Mouse (Mus musculus) liver, embryonic 12.5 days (tissue): Measurements from ENCODE around the gene Acp2. TPM values are rescaled to one million over a fixed set of nuclear protein-coding genes. Genes with fewer than 3 reads are reported as not detected.
A peak's percentile ranks its signal among the peaks of the same experiment; 100 is the strongest.
"Not testable (repeated sequence)": the region's sequence is repeated elsewhere in the genome, so short reads cannot be mapped to it uniquely, and the experiment has no call there.

Source experiments
- ATAC-seq: fragments of 200-750 bp; cut with Nextera tagmentation; 2 replicates; pipeline ENCODE4 v1.8.0; 2017; ENCODE audit warnings: moderate number of reproducible peaks, mild to moderate bottlenecking, moderate library complexity
- H3K27ac ChIP-seq: fragments of 300-500 bp; sonication (generic); 2 replicates; pipeline ENCODE4 v1.5.1; 2016; ENCODE audit warnings: mild to moderate bottlenecking
- H3K27me3 ChIP-seq: fragments of 300-500 bp; sonication (generic); replicated peaks from 2 replicates; pipeline ENCODE4 v1.6.1; 2016; ENCODE audit warnings: mild to moderate bottlenecking, moderate library complexity
- H3K36me3 ChIP-seq: fragments of 300-500 bp; sonication (generic); 2 replicates; pipeline ENCODE4 v1.6.1; 2016; ENCODE audit warnings: mild to moderate bottlenecking, moderate library complexity
- H3K4me1 ChIP-seq: fragments of 300-500 bp; sonication (generic); 2 replicates; pipeline ENCODE4 v1.6.1; 2016
- H3K4me2 ChIP-seq: fragments of 300-500 bp; sonication (generic); 2 replicates; pipeline ENCODE4 v1.6.1; 2016; ENCODE audit warnings: mild to moderate bottlenecking, moderate library complexity
- H3K4me3 ChIP-seq: fragments of 300-500 bp; sonication (generic); 2 replicates; pipeline ENCODE4 v1.5.1; 2016; ENCODE audit warnings: mild to moderate bottlenecking, moderate library complexity
- H3K9ac ChIP-seq: fragments of 300-500 bp; sonication (generic); 2 replicates; pipeline ENCODE4 v1.6.1; 2016; ENCODE audit warnings: mild to moderate bottlenecking, moderate library complexity
- H3K9me3 ChIP-seq: fragments of 300-500 bp; sonication (generic); replicated peaks from 2 replicates; pipeline ENCODE4 v1.6.1; 2016; ENCODE audit warnings: mild to moderate bottlenecking, moderate library complexity
- WGBS: fragments of 180-500 bp; shearing (Covaris S2); methylation state at CpG from one replicate; pipeline ENCODE4 v1.1.7; 2016; ENCODE audit not compliant: insufficient replicate concordance; 5-methylcytosine and 5-hydroxymethylcytosine counted together
- polyA plus RNA-seq: library from polyadenylated mRNA; unstranded; fragments of >200 nt; fragmentation: Nextera tagmentation; extraction: Ambion mirVana; gene quantifications from 2 replicates; pipeline ENCODE4 v1.2.1, GENCODE M21; 2016

Acp2 gene
- polyA plus RNA-seq, 1 experiment from 2014 or later = 9.6 TPM

DNA sequence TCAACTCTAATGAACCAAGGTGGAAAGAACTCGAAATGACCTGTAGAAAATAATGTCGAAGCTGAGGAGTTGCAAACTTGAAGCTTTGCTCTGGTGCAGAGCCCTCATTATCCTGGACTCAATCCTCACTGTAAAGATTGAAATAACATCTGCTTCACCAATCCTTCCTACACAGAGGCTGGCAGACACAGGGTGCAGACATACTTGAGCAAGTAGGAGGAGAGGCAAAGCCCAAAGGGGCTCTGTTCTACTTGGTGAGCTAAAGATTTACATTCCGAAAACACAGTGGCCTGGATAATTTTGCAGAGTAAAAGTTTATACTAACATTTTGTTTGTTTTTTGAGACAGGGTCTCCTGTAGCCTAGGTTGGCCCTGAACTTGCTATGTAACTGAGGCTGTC lies 3.8 kb upstream of the Acp2 start:
- Histone ChIP-seq H3K4me1 (peaks cover 37% of the 10 kb centered on the region), H3K9me3 (no peaks in the 10 kb centered on the region), H3K27ac (no peak overlapping the region), H3K27me3 (peaks cover 9% of the 10 kb centered on the region), H3K9ac (no peak overlapping the region), H3K4me2 (no peak overlapping the region), H3K36me3 (no peaks in the 10 kb centered on the region), H3K4me3 (no peak overlapping the region)
- ATAC-seq = no peak
- 76% methylated on average over 3 of the region's 3 CpGs for WGBS

DNA sequence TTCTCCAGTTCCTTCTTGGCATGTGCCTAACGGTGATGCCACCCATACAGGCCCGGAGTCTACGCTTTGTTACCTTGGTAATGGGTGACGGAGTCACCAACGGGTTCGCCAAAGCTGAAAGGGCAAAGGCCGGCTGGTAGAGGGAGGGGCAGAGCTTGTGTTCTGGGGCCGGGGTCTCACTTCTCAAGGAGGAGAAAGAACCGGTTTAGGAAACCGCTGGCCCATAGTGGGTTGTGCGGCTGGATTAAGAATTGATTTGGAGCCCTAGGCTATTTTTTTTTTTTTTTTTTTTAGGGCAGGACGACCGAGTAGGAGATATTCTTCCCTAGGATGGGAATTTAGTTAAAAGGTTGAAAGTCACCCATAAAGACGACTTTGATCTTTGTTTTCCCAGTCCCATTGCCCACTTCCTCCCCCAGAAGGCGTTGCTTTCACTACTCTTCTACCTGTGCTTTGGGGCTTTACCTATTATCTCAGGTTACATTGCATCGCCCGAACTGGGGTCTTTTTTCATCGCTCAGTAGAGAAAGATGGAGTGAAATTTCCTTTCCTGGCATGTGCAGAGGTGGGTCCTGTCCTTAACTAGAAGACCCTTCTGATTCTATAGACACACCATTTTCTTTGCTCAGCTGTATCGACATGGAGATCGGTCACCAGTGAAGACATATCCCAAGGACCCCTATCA lies 429 bp downstream of the Acp2 start:
- no peak; the same call in 1 of the 2 replicates for ATAC-seq
- WGBS = 12% methylated on average over 20 of the region's 20 CpGs

DNA sequence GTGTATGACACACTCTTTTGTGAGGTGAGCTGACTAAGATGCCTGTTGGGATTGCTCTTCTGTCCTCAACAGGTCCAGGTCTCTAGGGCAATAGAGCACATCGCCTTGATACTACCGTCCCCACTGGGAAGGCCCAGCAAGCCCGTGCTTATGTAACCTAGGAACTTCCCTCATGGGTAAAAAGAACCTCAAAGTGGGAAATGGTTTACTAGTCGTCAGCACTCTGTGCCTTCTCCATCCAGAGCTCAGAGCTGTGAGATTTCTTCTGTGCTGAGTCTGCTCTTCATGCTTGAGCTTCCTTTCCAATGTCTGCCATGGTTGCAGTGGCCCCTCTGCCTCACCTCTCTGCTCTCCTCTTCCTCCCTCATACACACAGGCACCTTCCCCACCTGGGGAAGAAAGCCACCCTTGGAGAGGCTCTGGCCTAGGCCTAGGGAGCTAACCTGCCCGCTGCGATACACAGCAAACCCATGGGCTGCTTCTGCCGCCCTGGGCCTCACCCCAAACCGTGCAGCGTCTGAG lies 3.6 kb downstream of the Acp2 start:
- Histone ChIP-seq H3K9ac (no peak overlapping the region), H3K4me1 (peaks cover 21% of the 10 kb centered on the region), H3K9me3 (no peaks in the 10 kb centered on the region), H3K36me3 (peaks cover 61% of the 10 kb centered on the region), H3K27me3 (no peaks in the 10 kb centered on the region), H3K4me3 (no peak overlapping the region), H3K4me2 (no peak overlapping the region), H3K27ac (no peak overlapping the region)
- WGBS = 68% methylated on average over 9 of the region's 9 CpGs
- ATAC-seq = no peak

More for the DNA sequence above, 429 bp downstream of the Acp2 start:
- Histone ChIP-seq H3K9me3 (no peaks in the 10 kb centered on the region), H3K4me1 (peaks cover 22% of the 10 kb centered on the region), H3K27me3 (no peaks in the 10 kb centered on the region), H3K36me3 (peaks cover 32% of the 10 kb centered on the region), H3K4me2 (peak overlapping the region; percentile 79), H3K27ac (peak overlapping the region; percentile 86), H3K9ac (peak overlapping the region; percentile 83), H3K4me3 (peak overlapping the region; percentile 81)

DNA sequence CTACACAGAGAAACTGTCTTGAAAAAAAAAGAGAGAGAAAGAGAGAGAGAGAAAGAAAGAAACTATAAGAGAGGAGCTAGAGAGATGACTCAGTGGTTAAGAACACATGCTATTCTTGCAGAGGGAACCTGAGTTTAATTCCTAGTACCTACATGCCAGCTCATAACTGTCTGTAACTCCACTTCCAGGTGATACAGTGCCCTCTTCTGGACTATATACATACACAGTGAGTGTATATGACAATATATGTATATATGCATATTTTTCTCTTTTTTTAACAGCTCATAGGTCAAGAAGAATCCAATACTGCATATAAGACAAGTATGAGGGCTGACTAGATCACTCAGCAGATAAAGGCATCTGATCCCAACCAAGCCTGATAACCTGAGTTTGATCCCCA lies 10.6 kb downstream of the Acp2 start:
- Histone ChIP-seq H3K4me3 (no peak overlapping the region), H3K9ac (no peak overlapping the region), H3K27me3 (no peaks in the 10 kb centered on the region), H3K27ac (no peak overlapping the region), H3K9me3 (no peaks in the 10 kb centered on the region), H3K4me1 (no peaks in the 10 kb centered on the region), H3K36me3 (peaks cover 63% of the 10 kb centered on the region), H3K4me2 (no peak overlapping the region)
- ATAC-seq = no peak

DNA sequence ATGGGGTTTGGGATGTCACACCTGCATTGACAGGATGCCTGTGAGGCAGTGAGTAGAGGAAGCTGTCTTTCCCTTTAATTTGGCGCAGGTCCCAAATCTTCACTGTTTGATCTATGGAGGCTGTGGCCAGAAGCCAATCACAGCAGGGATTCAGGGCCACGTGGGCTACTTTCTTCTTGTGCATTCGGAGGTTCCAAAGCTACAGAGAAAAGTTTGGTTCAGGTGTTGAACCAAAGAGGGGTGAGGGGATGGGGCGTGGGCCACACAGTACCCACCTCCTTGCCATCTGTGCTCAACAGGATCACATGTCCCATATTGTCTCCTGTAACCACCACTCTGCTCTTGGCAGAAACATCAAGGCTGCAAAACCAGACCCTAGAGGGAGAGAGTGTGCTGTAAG lies 14.3 kb downstream of the Acp2 start:
- Histone ChIP-seq H3K4me3 (no peak overlapping the region), H3K9ac (no peak overlapping the region), H3K9me3 (no peaks in the 10 kb centered on the region), H3K4me1 (no peaks in the 10 kb centered on the region), H3K36me3 (peaks cover 28% of the 10 kb centered on the region), H3K4me2 (no peak overlapping the region), H3K27ac (no peak overlapping the region), H3K27me3 (no peaks in the 10 kb centered on the region)
- WGBS = 59% methylated on average over 4 of the region's 4 CpGs
- ATAC-seq = no peak

DNA sequence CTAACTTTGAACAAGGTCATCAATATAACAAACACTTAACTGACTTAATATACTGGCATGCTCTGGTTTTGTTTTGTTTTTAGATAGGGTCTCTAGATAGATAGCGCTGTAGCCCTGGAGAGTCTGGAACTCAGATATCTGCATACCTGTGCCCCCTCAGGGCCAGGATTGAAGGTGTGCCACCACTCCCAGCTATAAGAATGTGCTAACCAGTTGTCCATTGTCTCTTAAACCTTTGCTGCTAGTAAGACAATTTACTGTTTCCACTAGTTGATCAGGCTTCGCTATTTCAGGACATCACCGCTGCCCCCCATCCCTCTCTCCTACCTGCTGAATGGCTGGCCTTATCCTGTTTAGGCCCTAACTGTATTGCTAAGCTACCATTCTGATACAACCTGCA lies 17.8 kb downstream of the Acp2 start:
- Histone ChIP-seq H3K27ac (no peak overlapping the region), H3K36me3 (peaks cover 10% of the 10 kb centered on the region), H3K4me2 (no peak overlapping the region), H3K4me3 (no peak overlapping the region), H3K9me3 (no peaks in the 10 kb centered on the region), H3K9ac (no peak overlapping the region), H3K27me3 (no peaks in the 10 kb centered on the region), H3K4me1 (no peaks in the 10 kb centered on the region)
- 87% methylated on average over 3 of the region's 3 CpGs for WGBS
- no peak for ATAC-seq

DNA sequence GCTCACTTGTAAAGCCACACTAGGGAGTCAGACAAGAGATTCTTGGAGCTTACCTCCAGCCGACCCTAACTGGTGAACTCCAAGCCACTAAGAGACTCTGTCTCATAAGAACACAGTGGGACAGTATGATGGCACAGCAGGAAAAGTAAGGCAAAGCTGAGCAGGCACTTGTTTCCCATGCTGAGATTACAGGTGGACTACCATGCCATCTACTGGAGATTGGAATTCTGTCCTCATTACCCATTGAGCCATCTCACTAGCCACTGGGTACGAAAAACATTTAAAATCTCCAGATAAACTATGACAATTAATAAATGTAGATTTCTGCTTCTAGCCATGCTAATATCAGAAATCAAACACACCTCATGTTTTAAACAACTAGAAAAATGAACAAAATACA lies 20.9 kb downstream of the Acp2 start:
- Histone ChIP-seq H3K9ac (no peak overlapping the region), H3K4me1 (no peaks in the 10 kb centered on the region), H3K4me2 (no peak overlapping the region), H3K27ac (no peak overlapping the region), H3K27me3 (no peaks in the 10 kb centered on the region), H3K9me3 (no peaks in the 10 kb centered on the region), H3K36me3 (no peaks in the 10 kb centered on the region), H3K4me3 (no peak overlapping the region)
- WGBS = 79% methylated on average over 2 of the region's 2 CpGs
- no peak for ATAC-seq

DNA sequence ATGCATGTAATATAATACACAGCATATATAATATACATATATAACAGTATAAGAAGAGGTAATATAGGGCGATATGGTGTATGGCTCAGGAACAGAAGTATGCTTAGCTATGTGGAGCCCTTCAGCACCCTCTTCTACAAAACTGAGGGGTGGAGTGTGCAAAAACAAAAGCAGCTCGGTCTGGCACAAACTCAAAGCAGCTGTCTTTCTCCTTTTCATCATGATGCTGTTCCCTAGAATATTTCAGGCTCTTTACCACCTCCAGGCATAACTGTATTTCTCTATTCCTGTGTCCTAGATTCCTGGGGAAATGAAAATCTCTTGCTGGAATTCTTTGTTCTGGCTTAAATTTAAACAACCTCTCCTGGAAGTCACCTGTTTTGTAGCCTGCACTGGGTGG lies 27.1 kb downstream of the Acp2 start:
- H3K4me1 ChIP-seq = no peaks in the 10 kb centered on the region
- H3K9ac ChIP-seq = no peak overlapping the region
- H3K27ac ChIP-seq = no peak overlapping the region
- H3K9me3 ChIP-seq = no peaks in the 10 kb centered on the region
- peaks cover 6% of the 10 kb centered on the region for H3K36me3 ChIP-seq
- H3K4me3 ChIP-seq = no peak overlapping the region
- WGBS = 76% methylated on average over 2 of the region's 2 CpGs
- no peaks in the 10 kb centered on the region for H3K27me3 ChIP-seq
- ATAC-seq = no peak
- no peak overlapping the region for H3K4me2 ChIP-seq

DNA sequence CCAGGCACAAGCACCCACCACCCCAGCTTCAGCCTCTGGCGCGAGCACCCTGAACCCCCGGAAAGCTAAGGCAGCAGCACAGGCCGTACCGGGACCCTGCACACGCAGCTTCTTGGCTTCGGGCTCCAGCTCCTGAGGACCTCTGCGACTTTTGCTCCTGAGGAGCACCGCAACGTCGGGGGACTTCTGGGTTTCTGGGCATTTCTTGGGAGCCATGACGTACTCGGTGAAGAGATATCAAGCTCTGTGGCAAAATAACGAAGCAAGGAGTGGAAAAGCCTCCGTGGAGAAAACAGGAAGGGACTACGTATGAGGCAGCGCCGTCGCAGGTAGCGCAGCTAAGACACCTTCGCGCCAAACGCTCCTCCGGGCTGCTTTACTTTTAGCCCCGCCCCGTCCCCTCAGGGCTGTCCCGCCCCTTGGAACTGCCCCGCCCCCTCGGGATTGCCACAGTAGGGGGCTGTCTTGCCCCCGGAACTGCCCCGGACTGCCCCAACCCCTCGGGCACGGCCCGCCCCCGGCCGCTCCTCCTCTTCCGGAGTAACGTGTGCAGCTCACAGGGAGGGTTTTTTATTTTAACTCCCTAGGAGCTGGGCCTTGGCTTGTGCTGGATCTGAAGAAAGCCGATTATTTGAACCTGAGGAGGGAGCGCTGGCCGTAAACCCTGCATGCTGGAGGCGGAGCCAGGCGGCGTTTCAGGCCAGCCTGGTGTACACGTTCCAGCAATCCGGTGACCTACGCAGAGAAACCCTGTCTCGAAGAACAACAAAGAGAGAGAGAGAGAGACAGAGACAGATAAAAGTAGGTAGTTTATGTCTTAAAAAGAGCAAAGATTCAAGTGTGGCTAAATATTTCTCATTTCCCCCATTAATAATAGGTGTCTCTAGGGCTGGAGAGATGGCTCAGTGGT lies 34.2 kb downstream of the Acp2 start, which contains the start of gene Ddb2:
TSS of gene Ddb2 (minus strand) at position 382 of the 910 bp plus-strand sequence.
- peak within 1 kb of the TSS; percentile 99 for H3K4me2 ChIP-seq
- no peaks in the 10 kb centered on the region for H3K9me3 ChIP-seq
- peak within 1 kb of the TSS; percentile 96 for H3K27ac ChIP-seq
- peak; percentile 99 for ATAC-seq
- H3K36me3 ChIP-seq = peaks cover 6% of the 10 kb centered on the region
- no peaks in the 10 kb centered on the region for H3K27me3 ChIP-seq
- WGBS = 1% methylated on average over 48 of the region's 48 CpGs
- H3K4me1 ChIP-seq = peaks cover 23% of the 10 kb centered on the region
- peak within 1 kb of the TSS; percentile 82 for H3K9ac ChIP-seq
- peak within 1 kb of the TSS; percentile 76 for H3K4me3 ChIP-seq

DNA sequence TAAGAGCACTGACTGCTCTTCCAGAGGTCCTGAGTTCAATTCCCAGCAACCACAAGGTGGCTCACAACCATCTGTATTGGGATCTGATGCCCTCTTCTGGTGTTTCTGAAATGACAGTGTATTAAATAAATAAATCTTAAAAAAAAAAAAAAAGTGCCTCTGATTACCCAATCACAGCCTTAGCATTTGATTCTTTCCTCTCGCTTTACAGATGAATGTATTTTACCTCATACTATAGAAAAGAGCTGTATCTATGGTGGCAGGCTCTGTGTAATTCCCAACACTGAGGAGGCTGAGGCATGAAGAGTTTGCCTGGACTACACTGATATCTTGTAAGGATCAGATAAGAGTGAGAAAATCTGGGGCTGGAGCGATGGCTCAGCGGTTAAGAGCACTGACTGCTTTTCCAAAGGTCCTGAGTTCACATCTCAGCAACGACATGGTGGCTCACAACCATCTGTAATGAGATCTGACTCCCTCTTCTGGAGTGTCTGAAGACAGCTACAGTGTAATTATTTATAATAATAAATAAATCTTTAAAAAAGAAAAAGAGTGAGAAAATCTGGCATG lies 34.9 kb downstream of the Acp2 start:
- Histone ChIP-seq H3K9ac (peak overlapping the region; percentile 82), H3K27ac (peak overlapping the region; percentile 96), H3K4me3 (peak overlapping the region; percentile 76), H3K4me1 (peaks cover 29% of the 10 kb centered on the region), H3K4me2 (peak overlapping the region; percentile 99)
- ATAC-seq = peak; percentile 31
- H3K9me3 ChIP-seq, H3K36me3 ChIP-seq, H3K27me3 ChIP-seq: not testable (repeated sequence)
- 13% methylated on average over 4 of the region's 4 CpGs for WGBS

DNA sequence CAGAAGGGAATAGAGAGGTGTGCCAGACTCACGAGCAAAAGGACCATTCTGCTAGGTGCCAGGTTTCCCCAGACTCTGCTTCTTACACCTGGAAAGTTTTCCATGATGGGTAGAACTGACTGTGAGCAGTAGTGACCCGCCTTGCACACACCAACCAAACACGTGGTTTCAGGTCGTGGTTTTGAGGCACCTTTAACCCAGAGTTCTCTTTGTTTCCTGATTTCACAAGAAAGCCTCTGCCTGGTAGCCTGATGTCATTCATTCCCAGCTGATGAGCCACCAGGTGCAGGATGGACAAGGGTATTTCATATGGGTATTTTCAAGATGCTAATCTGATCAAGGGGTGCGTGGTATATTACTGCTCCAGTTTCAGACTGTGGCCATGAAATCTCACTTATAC lies 39.9 kb downstream of the Acp2 start:
- Histone ChIP-seq H3K9me3 (no peaks in the 10 kb centered on the region), H3K4me2 (no peak overlapping the region), H3K4me1 (peaks cover 48% of the 10 kb centered on the region), H3K27ac (0 out of 2 replicates have a peak overlapping the region, but pooled peaks have one; percentile 6), H3K4me3 (no peak overlapping the region), H3K27me3 (no peaks in the 10 kb centered on the region), H3K9ac (no peak overlapping the region), H3K36me3 (no peaks in the 10 kb centered on the region)
- ATAC-seq = no peak
- 33% methylated on average over 5 of the region's 5 CpGs for WGBS

DNA sequence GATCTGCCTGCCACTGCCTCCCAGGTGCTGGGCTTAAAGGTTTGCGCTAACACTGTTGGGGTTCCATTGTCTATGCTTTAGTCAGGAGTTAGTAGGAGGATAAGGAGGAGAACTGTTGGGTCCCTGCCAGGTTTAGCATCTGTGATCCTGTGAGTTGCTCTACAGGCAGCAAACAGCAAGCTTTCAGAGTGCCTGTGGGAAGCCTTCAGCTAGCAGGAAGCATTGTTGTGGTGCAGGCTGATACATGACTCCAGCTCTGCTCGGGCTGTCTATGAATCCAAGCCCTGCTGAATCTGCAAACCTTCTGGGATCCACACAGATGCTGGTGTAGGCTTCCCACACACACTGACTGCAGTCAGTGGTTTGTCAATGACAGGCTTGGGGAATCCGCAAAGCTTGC lies 40.7 kb downstream of the Acp2 start:
- Histone ChIP-seq H3K4me3 (no peak overlapping the region), H3K4me2 (no peak overlapping the region), H3K9ac (no peak overlapping the region; the same call in 1 of the 2 replicates), H3K36me3 (no peaks in the 10 kb centered on the region), H3K27ac (peak overlapping the region; percentile 25; the same call in 1 of the 2 replicates), H3K9me3 (no peaks in the 10 kb centered on the region), H3K27me3 (no peaks in the 10 kb centered on the region), H3K4me1 (peaks cover 41% of the 10 kb centered on the region)
- 65% methylated on average over 3 of the region's 3 CpGs for WGBS
- no peak for ATAC-seq
